Mouse (Mus musculus): ENCODE data around the gene Rpa1. TPM values are rescaled to one million over a fixed set of nuclear protein-coding genes. Genes with fewer than 3 reads are reported as not detected.

Gene Rpa1
- polyA plus RNA-seq (2015; fragmentation: Nextera tagmentation; extraction: Ambion mirVana), result 42.2 and 44.8 TPM in 2 replicates

DNA sequence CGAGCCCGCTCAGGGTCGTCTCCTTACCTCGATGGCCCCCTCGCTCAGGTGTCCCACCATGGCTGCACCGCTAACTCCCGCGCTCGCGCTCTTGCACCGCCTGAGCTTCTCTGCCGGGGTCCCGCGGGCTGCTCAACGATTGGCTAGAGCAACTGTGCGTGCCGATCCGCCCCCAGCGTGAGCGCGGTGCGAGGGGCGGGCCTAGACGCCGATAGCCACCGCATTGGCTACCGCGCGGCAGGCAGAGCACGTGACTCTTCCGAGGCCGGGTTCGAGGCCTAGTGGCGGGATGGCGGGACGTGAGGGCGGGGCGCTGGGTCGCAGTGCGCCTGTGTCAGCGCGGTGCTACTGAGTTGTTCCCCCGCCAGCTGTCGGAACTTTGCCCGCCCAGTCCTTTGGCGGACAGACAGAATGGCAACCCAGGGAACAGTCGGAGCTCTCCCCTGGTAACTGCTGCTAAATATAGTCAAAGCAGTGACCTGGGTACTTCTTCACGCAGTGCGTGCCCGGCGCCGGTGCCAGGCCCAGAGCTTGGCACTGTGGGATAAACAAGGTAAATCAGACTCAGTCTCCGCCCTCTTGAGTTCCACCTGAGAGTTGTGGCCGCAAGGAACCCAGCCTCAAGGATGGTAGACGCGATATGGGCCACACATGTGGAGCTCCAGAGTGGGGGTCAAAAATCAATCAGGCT, at the start of gene Rpa1, which contains the start of gene Smyd4:
TSS of gene Rpa1 (minus strand) at position 126 of the 691 bp plus-strand sequence.
TSS of gene Smyd4 (plus strand) at position 235 of the 691 bp plus-strand sequence.

Small RNA genes lying within 50 kb of the gene (microRNA-seq; reads per million reads assigned to microRNA genes)
- gene Gm47300, result not detected

Other genes starting within 250 kb of the Rpa1 start
- 3.3 and 4.3 TPM in 2 replicates for gene Hic1, start 178.8 kb downstream of the Rpa1 start, polyA plus RNA-seq (2015; fragmentation: Nextera tagmentation; extraction: Ambion mirVana)
- gene Ovca2, start 169.5 kb downstream of the Rpa1 start, polyA plus RNA-seq (2015; fragmentation: Nextera tagmentation; extraction: Ambion mirVana), result 12.9 and 15.5 TPM in 2 replicates
- 13.0 and 13.7 TPM in 2 replicates for gene Dph1, start 157.1 kb downstream of the Rpa1 start, polyA plus RNA-seq (2015; fragmentation: Nextera tagmentation; extraction: Ambion mirVana)
- gene Rtn4rl1, start 154.5 kb downstream of the Rpa1 start, polyA plus RNA-seq (2015; fragmentation: Nextera tagmentation; extraction: Ambion mirVana), result 14.3 and 15.0 TPM in 2 replicates
- gene Smyd4, start 109 bp upstream of the Rpa1 start, polyA plus RNA-seq (2015; fragmentation: Nextera tagmentation; extraction: Ambion mirVana), result 14.1 and 15.4 TPM in 2 replicates
- 59.9 and 81.4 TPM in 2 replicates for gene Serpinf1, start 74.4 kb upstream of the Rpa1 start, polyA plus RNA-seq (2015; fragmentation: Nextera tagmentation; extraction: Ambion mirVana)
- gene Serpinf2, start 91.3 kb upstream of the Rpa1 start, polyA plus RNA-seq (2015; fragmentation: Nextera tagmentation; extraction: Ambion mirVana), result 0.10 TPM in 1 of 2 replicates, not detected in the other
- 3.8 and 4.5 TPM in 2 replicates for gene Wdr81, start 106.4 kb upstream of the Rpa1 start, polyA plus RNA-seq (2015; fragmentation: Nextera tagmentation; extraction: Ambion mirVana)
- 2.6 and 3.1 TPM in 2 replicates for gene Tlcd2, start 113.4 kb upstream of the Rpa1 start, polyA plus RNA-seq (2015; fragmentation: Nextera tagmentation; extraction: Ambion mirVana)
- gene Prpf8, start 138.5 kb upstream of the Rpa1 start, polyA plus RNA-seq (2015; fragmentation: Nextera tagmentation; extraction: Ambion mirVana), result 26.6 and 30.1 TPM in 2 replicates
- gene Rilp, start 161.8 kb upstream of the Rpa1 start, polyA plus RNA-seq (2015; fragmentation: Nextera tagmentation; extraction: Ambion mirVana), result 8.2 and 9.6 TPM in 2 replicates
- 2.9 and 3.5 TPM in 2 replicates for gene Scarf1, start 165.2 kb upstream of the Rpa1 start, polyA plus RNA-seq (2015; fragmentation: Nextera tagmentation; extraction: Ambion mirVana)
- gene Slc43a2, start 183.4 kb upstream of the Rpa1 start, polyA plus RNA-seq (2015; fragmentation: Nextera tagmentation; extraction: Ambion mirVana), result 13.4 and 16.8 TPM in 2 replicates
- 131 and 134 TPM in 2 replicates for gene Pitpna, start 239.8 kb upstream of the Rpa1 start, polyA plus RNA-seq (2015; fragmentation: Nextera tagmentation; extraction: Ambion mirVana)

All from neural tube, postnatal 0 days (tissue).